Mouse (Mus musculus): ENCODE results near the gene Ndufb10.

GRCm38 (mm10) chr17:24692385-24692784 lies 31.9 kb downstream of the Ndufb10 start:
- TF ChIP-seq CTCF (IDR thresholded peaks at IDR 0.05; ENCODE audit: extremely low read depth, insufficient read depth, insufficient read length, insufficient replicate concordance), result no peak
- TF ChIP-seq POLR2A (IDR thresholded peaks at IDR 0.05; ENCODE audit: low read depth, low read length), result no peak
